Mouse (Mus musculus): Measurements from ENCODE around the gene Sik3.

Gene Sik3

GRCm38 (mm10) chr9:46015831-46016230, 3.2 kb downstream of the Sik3 start:
- DNase-seq (ENCODE audit: low read depth): no peak

GRCm38 (mm10) chr9:46016417-46016816, 3.8 kb downstream of the Sik3 start:
- no peak for DNase-seq (ENCODE audit: low read depth)

GRCm38 (mm10) chr9:46018316-46018715, 5.7 kb downstream of the Sik3 start:
- DNase-seq (ENCODE audit: low read depth): no peak

- DNase-seq (ENCODE audit: low read depth): no peak
These were observed 7.4 kb downstream of the Sik3 start for GRCm38 (mm10) chr9:46019975-46020374.

GRCm38 (mm10) chr9:46023591-46023990, 11.0 kb downstream of the Sik3 start:
- no peak for DNase-seq (ENCODE audit: low read depth)

DNA sequence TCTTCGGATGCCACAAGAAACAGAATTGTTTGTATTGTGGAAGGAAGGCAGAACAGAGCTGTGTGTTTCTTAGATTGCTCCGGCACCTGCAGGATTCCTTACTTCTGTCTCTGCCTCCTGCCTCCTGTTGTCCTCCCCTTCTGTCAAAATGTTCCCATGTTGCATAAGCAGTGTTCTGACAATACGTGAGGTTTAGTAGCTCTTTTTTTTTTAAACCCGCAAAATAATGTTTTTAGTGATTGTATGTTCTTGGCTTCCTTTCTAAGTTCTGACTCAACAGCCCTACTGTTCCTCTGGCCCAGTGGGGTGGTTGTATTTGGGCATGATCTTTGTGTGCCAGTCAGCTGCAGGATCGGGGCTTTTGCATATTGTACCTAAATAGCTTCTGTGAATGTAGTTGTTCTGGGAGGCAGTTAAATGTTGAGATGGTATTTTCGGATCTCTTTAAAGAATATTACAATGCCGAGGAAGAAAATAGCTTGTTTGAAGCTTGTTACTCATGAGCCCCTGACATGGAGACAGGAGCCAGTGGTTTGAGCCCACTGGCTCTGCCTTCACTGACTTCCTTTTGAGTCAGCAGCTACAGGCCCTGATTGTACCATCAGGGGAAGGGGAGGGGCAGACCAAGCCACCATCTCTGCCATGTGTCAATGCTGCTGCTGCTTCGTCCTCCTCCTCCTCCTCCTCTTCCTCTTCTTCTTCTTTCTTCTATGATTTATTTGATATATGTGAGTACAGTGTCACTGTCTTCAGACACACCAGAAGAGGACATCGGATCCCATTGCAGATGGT, 13.6 kb downstream of the Sik3 start:
- no peak for DNase-seq (ENCODE audit: low read depth)

DNA sequence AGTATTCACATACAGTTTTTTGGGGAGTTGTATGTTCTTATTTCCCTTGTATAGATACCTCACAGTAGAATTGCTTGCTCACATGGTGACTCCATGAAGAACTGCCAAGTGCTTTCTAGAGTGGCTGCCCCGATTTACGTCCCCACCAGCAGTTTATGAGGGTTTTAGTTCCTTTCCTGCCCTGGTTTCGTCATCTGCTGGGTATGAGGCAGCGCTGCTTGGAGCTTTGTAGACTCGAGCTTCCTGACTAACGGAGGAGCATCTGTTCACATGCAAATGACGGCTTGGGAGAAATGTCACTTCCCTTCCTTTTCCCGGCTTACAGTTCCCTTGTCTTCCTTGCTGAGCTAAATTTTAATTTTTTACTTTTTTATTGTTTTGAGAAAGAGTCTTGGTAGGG, 15.4 kb downstream of the Sik3 start:
- no peak for DNase-seq (ENCODE audit: low read depth)

DNA sequence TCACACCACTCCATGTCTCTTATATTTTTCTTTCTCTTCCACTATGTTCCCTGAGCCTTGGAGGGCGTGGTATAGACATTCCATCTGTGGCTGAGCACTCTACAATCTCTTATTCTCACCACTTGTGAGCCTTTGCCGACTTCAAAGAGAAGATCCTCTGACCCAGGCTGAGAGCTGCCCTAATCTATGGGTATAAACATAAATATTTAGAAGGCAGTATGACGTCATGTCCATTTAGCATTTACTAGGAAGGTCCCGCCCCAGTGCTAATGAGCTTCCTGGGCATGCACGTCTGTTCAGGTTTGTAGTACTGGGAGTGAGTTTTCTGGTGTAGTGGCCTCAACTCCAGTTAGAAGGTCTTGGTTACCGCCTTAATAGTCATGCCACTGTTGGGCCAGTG, 16.9 kb downstream of the Sik3 start:
- no peak for DNase-seq (ENCODE audit: low read depth)

DNA sequence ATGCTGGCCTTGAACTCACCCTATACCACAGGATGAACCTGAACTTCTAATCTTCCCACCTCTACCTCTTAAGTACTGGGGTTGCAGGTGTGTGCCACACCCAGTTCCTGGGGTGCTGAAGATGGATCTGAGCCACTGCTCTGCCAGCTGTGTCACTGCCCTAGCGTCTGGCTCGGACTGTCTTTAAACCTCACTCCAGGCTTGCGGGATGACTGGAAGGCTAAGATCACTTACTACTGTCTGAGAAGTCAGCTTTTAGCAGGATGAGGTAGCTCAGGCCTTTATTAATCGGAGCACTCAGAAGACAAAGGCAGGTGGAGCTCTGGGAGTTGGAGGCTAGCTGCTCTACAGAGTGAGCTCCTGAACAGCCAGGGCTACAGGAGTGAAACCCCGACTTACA, 17.6 kb downstream of the Sik3 start:
- no peak for DNase-seq (ENCODE audit: low read depth)

- no peak for DNase-seq (ENCODE audit: low read depth)
These were observed 18.3 kb downstream of the Sik3 start for GRCm38 (mm10) chr9:46030968-46031367.

- DNase-seq (ENCODE audit: low read depth): no peak
These were observed 19.6 kb downstream of the Sik3 start for GRCm38 (mm10) chr9:46032190-46032589.

DNA sequence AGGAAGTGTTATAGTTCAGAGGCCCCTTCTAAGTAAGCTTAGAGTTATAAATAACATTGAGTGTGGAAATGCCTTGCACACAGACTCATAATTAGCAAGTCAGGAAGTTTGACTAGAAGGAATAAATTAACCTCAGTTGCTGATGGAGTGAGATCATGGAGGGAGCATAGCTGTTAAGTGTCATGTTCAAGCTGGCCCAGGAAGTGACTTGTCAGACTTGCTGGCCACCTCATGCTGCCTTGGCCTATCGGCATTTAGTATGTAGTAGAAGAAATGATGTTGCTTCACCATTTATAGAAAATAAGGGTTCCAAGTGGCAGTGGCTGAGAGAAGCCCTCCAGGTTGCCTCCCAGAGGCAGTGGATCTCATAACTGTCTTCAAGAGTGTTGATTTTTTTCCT, 20.4 kb downstream of the Sik3 start:
- no peak for DNase-seq (ENCODE audit: low read depth)

DNA sequence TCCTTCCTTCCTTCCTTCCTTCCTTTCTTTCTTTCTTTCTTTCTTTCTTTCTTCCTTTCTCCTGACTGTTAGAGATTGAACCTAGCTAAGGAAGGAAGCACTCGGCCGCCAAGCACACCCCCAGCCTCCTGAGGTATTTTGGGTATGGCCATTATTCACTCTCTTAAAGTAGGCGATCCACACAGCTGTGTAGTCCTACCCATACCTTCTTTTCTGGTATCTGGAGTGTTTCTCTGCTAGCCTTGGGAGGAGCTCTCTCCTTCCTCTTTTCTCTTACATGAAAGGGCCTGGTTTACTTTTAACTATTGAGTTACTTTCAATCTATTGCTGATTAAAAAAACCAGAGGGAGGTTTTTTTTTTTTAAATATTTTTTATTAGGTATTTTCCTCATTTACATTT, 21.2 kb downstream of the Sik3 start:
- DNase-seq (ENCODE audit: low read depth): no peak

DNA sequence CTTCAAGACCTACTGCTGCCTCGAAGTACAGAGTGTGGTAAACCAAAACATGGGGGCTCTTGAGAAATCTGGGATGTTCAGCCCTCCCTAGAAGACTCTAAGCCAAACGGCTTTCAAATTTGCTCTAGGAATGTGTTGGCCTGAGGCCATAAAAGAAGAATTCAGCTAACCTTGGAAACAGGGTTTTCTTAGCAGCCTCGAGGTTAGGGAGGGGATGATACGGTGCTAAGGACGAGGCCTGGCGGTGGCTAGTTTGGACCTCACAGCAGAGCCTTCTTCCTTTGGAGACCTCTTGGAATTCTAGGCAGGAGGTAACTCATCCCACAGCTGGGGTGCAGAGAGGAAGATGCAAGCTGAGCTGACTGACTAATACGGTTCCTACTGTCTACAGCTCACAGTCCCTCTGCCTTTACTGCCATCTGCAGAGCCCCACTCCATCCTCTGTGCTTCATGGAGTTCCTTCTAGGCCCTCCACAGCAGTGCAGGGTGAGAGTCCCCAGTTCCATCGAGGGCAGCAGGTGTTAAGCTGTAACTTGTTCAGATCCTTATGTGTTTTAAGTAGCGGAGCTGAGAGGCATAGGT, 22.8 kb downstream of the Sik3 start:
- no peak for DNase-seq (ENCODE audit: low read depth)

- DNase-seq (ENCODE audit: low read depth): no peak
These were observed 24.3 kb downstream of the Sik3 start for GRCm38 (mm10) chr9:46036881-46037280.

GRCm38 (mm10) chr9:46038786-46039185, 26.2 kb downstream of the Sik3 start:
- DNase-seq (ENCODE audit: low read depth): no peak

DNA sequence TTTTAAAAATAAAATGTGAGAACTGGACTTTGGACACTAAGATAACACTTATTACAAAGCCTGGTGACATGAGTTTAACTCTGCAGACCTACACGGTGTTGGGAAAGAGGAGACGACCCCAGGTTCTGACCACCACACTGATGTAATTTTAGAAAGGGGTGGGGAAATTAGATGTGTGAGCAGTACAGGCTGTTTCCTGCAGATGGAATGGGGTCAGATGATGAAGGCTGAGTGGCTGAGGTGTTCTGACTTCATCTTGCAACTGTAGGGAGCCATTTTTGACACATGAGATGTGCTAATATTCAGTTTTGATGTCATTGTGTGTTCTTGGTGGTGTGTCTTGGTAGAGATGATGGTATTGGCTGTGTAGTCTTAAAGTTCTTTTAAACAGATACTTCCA, 28.6 kb downstream of the Sik3 start:
- no peak for DNase-seq (ENCODE audit: low read depth)

- no peak for DNase-seq (ENCODE audit: low read depth)
These were observed 29.8 kb downstream of the Sik3 start for GRCm38 (mm10) chr9:46042387-46042786.

DNA sequence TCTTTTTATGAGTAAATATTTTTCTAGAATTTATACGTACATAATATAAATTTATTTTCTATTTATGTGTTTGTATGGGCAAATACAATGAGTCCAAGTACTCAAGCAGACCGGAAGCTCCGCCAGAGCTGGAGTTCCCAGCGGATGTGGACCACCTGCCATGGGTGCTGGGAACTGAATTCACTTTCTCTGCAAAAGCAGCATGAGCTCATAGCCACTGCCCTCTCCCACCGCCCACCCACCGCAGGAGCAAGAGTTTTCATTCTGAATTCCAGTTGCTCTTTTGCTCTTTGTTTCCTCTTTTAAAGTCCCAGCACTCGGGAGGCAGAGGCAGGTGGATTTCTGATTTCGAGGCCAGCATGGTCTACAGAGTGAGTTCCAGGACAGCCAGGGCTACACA, 31.0 kb downstream of the Sik3 start:
- DNase-seq (ENCODE audit: low read depth): no peak

DNA sequence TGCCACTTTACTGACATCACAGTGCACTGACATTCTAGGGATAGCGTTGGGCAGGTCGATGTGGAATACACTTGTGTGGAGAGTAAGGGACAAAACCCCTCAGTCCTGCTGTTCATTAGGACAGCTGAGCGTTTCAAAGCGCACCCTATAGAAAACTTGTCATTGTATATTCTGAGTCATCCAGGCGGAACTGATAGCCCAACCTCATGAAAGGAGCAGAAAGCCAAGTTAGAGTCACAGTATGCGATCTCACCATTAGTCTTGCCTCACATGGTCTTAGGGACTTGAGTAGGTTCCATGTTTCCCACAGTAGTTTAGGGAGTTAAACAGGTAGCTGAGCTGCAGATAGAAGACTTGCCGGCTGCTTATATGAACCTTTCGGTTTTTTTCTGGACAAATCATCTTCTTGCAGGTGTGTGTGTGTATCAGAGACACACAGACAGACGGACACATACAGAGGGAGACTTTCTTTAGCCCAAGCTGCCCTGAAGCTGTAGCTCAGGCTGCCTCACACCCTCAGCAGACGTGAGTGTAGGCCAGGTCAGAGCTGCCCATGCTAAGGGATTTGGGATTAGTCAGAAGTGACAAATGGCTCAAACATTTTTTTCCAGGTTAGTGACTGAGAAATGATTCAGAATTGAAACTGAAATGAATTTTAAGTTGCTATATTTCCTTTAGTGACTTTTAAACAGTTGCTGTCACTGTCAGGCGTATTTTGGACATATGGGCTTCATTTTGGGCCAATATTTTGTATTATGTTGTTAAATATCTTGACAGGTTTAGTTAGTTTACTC, 34.3 kb downstream of the Sik3 start:
- DNase-seq (ENCODE audit: low read depth): no peak

- DNase-seq (ENCODE audit: low read depth): no peak
These were observed 36.9 kb downstream of the Sik3 start for GRCm38 (mm10) chr9:46049525-46049924.

DNA sequence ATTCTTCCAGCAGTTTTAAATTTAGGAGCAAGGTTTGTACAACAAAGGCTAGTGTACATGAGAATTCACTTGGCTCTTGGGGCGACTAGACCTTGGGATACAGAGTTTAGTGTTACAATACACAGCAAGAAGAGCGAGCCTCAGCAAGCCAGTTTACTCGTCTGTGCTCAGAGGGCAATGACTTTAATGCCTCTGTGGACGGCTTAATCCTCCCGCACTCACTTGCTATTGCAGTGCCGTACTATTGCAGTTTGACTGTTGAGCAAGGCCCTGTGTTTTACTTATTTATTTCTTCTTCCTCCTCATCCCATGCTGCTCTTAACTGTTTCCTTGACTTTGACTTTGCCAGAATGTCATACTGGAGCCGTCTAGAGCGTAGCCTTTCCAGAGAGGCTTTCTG, 37.6 kb downstream of the Sik3 start:
- DNase-seq (ENCODE audit: low read depth): no peak

DNA sequence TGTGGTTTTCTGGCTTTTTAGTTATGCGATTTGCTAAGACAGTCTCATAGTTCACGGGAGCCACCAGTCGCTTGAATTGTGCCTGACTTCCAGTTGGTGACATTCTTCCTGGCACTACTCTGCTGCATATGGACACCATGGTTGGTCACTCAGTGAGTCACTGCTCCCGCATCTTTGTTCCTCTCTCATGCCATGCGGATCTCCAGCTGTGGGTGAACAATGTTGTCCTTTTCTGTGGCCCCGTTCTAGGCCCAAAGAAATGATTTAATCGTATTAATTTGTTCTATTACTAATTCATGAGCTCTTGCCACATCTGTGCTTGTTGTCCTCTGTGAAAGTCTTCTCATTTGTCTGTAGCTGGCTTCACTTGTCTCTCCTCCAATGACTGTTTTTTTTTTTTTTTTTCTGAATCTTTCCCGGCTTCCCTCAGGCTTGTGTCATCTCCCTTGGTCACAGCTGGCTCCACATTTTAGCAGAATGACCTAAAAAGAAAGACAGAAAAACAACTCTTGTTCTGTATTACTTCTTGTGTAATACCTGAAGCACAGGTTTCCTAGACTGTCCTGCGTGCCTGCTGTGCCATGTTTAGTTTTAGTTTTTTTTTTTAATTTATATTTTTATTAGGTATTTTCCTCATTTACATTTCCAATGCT, 40.5 kb downstream of the Sik3 start:
- DNase-seq (ENCODE audit: low read depth): no peak

Data from naive thymus-derived CD4-positive, alpha-beta T cell, adult 2 months (primary cell).